Mouse (Mus musculus) neural tube, embryonic 11.5 days (tissue): ENCODE measurements at regions not wholly inside any gene's neighbourhood (a gene's known extent, or its start where the extent isn't known, plus 50 kb on each side); places are given as distances from the start of the nearest gene placed in this dataset.

Experiments
- ATAC-seq: fragments of 200-750 bp; cut with Nextera tagmentation; 2 replicates; pipeline ENCODE4 v1.8.0; 2017; ENCODE audit warnings: moderate number of reproducible peaks, mild to moderate bottlenecking, moderate TSS enrichment, moderate library complexity; ENCODE audit not compliant: insufficient read depth, low FRiP score, low TSS enrichment
- DNase-seq: peaks from one replicate; pipeline ENCODE4 v3.0.0-alpha.2; 2015; ENCODE audit warnings: low spot score
- H3K27ac ChIP-seq: fragments of 300-500 bp; sonication (generic); 2 replicates; pipeline ENCODE4 v1.5.1; 2014; ENCODE audit warnings: low read depth, mild to moderate bottlenecking, low read length
- H3K27me3 ChIP-seq: fragments of 300-500 bp; sonication (generic); 2 replicates; pipeline ENCODE4 v1.6.1; 2014; ENCODE audit warnings: mild to moderate bottlenecking, low read length, mixed read lengths; ENCODE audit not compliant: control insufficient read depth, insufficient read depth
- H3K36me3 ChIP-seq: fragments of 300-500 bp; sonication (generic); 2 replicates; pipeline ENCODE4 v1.6.1; 2014; ENCODE audit warnings: mild to moderate bottlenecking, low read length, moderate library complexity, mixed read lengths; ENCODE audit not compliant: control insufficient read depth, insufficient read depth
- H3K4me1 ChIP-seq: fragments of 300-500 bp; sonication (generic); 2 replicates; pipeline ENCODE4 v1.6.1; 2014; ENCODE audit warnings: low read length, mixed read lengths; ENCODE audit not compliant: control insufficient read depth, insufficient read depth
- H3K4me2 ChIP-seq: fragments of 300-500 bp; sonication (generic); 2 replicates; pipeline ENCODE4 v1.6.1; 2014; ENCODE audit warnings: low read depth, mild to moderate bottlenecking, moderate library complexity
- H3K4me3 ChIP-seq: fragments of 300-500 bp; sonication (generic); 2 replicates; pipeline ENCODE4 v1.5.1; 2014; ENCODE audit warnings: low read depth, low read length
- H3K9ac ChIP-seq: fragments of 300-500 bp; sonication (generic); 2 replicates; pipeline ENCODE4 v1.6.1; 2014; ENCODE audit warnings: mild to moderate bottlenecking, low read length
- H3K9me3 ChIP-seq: fragments of 300-500 bp; sonication (generic); 2 replicates; pipeline ENCODE4 v1.6.1; 2016; ENCODE audit warnings: low read length; ENCODE audit not compliant: control insufficient read depth
- WGBS: fragments of 180-500 bp; shearing (Covaris S2); extraction: QIAGEN DNeasy Blood & Tissue Kit; methylation state at CpG from one replicate; pipeline ENCODE4 v1.1.7; 2014; 5-methylcytosine and 5-hydroxymethylcytosine counted together

DNA sequence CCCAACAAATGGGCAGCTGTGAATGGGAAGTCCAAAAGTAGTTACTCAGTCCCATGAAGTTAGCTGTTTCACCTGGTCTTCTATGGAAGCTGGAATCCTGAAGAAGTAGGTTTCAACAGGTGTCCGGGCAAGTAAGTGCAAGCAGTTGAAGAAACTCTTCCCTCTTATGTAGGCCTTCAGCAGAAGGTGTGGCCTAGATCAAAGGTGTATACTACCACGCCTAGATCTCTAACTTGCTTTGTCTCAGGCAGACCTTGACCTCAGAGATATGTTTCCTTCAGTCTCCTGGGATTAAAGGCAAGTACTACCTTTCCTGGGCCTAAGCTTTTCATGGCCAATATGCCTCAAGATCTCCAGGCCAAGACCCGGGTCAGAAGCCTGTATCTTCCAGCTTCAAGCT, 223.4 kb upstream of the Ednra start:
- H3K9ac ChIP-seq: no peak overlapping the region
- H3K4me3 ChIP-seq: no peak overlapping the region
- H3K4me1 ChIP-seq: no peaks in the 10 kb centered on the region
- ATAC-seq (no peak), DNase-seq (no peak)
- H3K36me3 ChIP-seq: no peaks in the 10 kb centered on the region
- 87% methylated on average over 3 of the region's 3 CpGs for WGBS
- H3K27me3 ChIP-seq: no peaks in the 10 kb centered on the region
- no peak overlapping the region for H3K27ac ChIP-seq
- H3K4me2 ChIP-seq: no peak overlapping the region
- no peaks in the 10 kb centered on the region for H3K9me3 ChIP-seq

DNA sequence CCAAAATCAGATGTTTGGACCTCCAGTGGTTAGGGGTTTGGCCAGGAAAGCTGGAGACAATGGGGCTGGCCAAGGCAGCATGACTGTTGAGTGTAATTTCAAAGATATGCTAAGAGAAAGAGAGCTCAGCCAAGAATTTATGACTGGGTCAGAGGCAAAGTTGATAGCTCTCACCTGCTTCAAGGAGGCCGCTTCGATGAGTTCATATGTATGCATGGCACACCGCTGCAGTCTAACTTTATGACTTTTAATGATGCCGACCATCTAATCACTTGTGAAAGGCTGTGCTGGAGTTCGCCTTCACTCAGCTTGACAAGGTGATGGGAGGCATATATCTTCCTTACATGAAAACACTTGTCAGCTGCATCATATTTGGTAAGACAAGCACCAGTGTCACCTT, 225.4 kb upstream of the Ednra start:
- Histone ChIP-seq H3K4me1 (no peaks in the 10 kb centered on the region), H3K9me3 (no peaks in the 10 kb centered on the region), H3K27ac (no peak overlapping the region), H3K36me3 (no peaks in the 10 kb centered on the region), H3K4me2 (no peak overlapping the region), H3K4me3 (no peak overlapping the region), H3K27me3 (no peaks in the 10 kb centered on the region), H3K9ac (no peak overlapping the region)
- no peak for DNase-seq
- ATAC-seq: no peak
- 84% methylated on average over 5 of the region's 5 CpGs for WGBS

DNA sequence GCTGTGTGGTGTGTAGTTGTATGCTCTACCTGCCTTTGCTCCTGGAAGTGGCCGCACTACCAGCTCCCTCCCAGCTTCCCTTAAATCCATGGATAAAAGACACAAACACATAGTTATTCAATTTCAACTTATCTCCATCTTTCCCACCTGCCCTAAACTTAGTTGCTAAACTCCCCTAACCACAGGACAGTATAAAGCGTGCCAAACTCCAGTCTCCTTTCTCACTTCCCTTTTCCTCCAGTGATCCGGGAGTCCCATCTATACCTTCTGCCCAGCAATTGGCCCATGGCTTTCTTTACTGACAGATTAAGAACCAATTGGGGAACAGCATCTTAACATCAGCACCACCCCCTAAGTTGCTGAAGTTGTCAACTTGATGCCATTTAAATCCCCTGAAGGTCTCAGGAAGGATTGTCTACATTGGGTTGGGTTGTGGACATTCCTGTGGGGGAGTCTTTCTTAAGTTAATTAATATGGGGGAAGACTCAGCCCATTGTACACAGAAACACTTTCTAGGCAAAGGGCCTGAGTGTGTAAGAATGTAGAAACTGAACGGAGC, 234.6 kb upstream of the Ednra start:
- no peak overlapping the region for H3K4me3 ChIP-seq
- DNase-seq (no peak), ATAC-seq (no peak)
- no peaks in the 10 kb centered on the region for H3K36me3 ChIP-seq
- no peaks in the 10 kb centered on the region for H3K27me3 ChIP-seq
- no peak overlapping the region for H3K4me2 ChIP-seq
- WGBS: 82% methylated on average over 4 of the region's 4 CpGs
- H3K9ac ChIP-seq: no peak overlapping the region
- no peaks in the 10 kb centered on the region for H3K4me1 ChIP-seq
- no peaks in the 10 kb centered on the region for H3K9me3 ChIP-seq
- no peak overlapping the region for H3K27ac ChIP-seq

DNA sequence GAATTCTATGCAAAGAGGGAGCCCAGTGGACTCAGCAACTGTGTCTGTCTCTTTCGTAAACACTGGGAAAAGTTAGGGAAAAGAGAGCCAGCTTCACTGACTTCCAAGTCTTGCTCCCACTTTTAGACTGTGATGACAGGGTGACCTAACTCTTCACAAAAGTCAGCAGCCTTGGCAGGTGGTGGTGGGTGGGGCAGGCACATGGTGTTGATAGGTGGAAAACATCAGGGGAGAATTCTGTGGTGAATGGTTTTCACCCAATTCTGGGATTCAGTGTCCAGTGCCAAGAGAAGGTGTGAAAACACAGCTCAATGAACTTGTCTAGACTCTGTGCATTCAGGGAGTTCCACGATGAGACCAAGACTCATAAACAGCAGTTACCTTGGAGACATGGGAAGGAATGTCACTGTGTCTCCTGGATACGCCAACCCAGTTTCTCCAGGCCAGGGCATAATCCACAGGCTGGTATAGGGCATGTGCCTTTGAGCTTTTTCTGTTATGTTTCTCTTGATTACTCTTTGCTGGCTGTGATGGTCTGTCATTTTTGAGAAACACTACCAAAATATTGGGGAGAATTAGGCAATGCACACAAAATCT, 238.9 kb upstream of the Ednra start:
- H3K4me1 ChIP-seq: no peaks in the 10 kb centered on the region
- no peak overlapping the region for H3K4me2 ChIP-seq
- no peak overlapping the region for H3K9ac ChIP-seq
- H3K4me3 ChIP-seq: no peak overlapping the region
- no peaks in the 10 kb centered on the region for H3K9me3 ChIP-seq
- no peak overlapping the region for H3K27ac ChIP-seq
- DNase-seq: no peak
- H3K36me3 ChIP-seq: no peaks in the 10 kb centered on the region
- ATAC-seq: no peak; the same call in 1 of the 2 replicates
- no peaks in the 10 kb centered on the region for H3K27me3 ChIP-seq
- WGBS: 55% methylated on average over 3 of the region's 3 CpGs

DNA sequence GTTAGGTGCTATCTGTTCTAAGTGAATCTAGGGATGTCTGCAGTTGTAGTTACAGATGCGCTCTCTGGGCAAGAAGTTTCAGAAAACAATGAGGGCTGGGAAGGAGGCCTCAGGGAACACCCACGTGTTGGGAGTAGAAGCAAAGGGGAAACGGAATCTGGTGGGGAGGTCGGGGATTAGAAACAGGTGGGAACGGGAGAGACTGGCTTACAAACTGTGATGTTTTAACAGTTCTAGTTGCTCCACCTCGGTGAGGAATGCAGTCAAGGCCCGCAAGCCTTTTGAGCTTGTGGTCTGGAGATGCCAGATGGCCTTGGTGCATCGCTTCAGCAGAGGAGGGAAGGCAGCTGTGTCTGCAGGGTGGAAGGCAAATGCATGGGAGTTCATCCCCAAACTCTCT, 242.7 kb upstream of the Ttc29 start:
- Histone ChIP-seq H3K4me2 (no peak overlapping the region), H3K9me3 (no peaks in the 10 kb centered on the region), H3K27ac (no peak overlapping the region), H3K4me3 (no peak overlapping the region), H3K36me3 (no peaks in the 10 kb centered on the region), H3K4me1 (no peaks in the 10 kb centered on the region), H3K27me3 (no peaks in the 10 kb centered on the region), H3K9ac (no peak overlapping the region)
- ATAC-seq (no peak), DNase-seq (no peak)
- 64% methylated on average over 8 of the region's 8 CpGs for WGBS

DNA sequence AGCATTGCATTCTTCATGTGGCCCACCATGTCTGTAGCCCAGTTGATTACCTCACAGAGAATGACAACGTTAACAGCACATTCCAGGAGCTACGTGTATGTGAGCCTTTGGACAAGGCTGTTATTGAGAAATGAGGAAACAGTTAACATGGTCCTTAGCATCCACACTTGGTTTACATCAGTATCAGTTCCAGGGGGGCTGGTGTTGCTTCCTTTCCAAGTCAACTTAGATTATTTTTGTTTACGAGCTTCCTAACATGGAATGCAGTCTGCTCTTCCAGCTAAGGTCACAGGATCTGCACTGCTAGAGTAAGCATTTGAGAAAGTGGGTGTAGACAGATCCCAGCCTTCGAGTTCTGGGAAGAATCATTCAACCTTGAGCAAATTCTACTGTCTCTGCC, 239.4 kb upstream of the Ttc29 start:
- ATAC-seq: no peak
- WGBS: 82% methylated on average over 4 of the region's 4 CpGs
- Histone ChIP-seq H3K4me1 (no peaks in the 10 kb centered on the region), H3K9ac (no peak overlapping the region), H3K9me3 (no peaks in the 10 kb centered on the region), H3K4me3 (no peak overlapping the region), H3K27ac (no peak overlapping the region), H3K27me3 (no peaks in the 10 kb centered on the region), H3K4me2 (no peak overlapping the region), H3K36me3 (no peaks in the 10 kb centered on the region)
- no peak for DNase-seq

DNA sequence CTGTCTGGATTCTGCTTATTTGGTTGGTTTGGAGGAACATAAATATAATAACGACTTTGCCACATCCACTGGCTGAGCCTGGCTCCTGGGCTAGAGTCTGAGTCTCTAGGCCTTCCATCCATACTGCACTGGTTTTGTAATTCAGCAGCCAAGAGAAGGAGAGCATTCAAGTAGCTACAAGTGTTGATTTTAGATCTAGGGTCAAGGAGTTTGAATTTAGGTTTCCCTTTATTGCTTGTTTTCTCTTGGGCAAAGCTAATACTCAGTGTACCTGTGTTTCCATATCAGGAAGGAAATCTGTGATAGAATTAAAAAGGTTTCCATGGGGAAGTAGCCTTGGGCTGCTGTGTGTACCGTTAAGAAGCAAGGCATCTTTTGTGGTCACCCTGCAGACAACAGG, 234.0 kb upstream of the Ttc29 start:
- Histone ChIP-seq H3K9ac (no peak overlapping the region), H3K4me1 (no peaks in the 10 kb centered on the region), H3K27me3 (no peaks in the 10 kb centered on the region), H3K4me2 (no peak overlapping the region), H3K9me3 (no peaks in the 10 kb centered on the region), H3K27ac (no peak overlapping the region), H3K36me3 (no peaks in the 10 kb centered on the region), H3K4me3 (no peak overlapping the region)
- ATAC-seq: no peak
- no peak for DNase-seq
- WGBS: 84% methylated on average over 2 of the region's 2 CpGs

DNA sequence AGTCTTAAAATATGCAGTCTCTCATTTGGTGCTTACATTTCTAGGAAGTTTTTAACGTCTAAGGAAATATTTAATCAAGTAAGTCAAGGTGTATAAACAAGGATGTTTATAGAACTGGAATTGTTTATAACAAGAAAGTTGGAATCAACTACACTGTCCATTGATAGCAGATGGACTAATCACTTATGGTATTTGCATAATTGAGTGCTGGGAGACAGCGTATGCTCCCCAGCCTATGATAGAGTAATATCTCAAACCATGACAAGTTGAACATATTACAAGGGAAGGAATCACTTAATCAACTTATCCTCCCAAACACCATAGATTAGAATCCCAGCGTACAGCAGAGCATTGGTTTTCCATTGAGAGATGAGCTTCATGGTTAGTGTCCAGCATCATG, 232.4 kb upstream of the Ttc29 start:
- Histone ChIP-seq H3K4me2 (no peak overlapping the region), H3K27me3 (no peaks in the 10 kb centered on the region), H3K4me1 (no peaks in the 10 kb centered on the region), H3K36me3 (no peaks in the 10 kb centered on the region), H3K9me3 (no peaks in the 10 kb centered on the region), H3K4me3 (no peak overlapping the region), H3K9ac (no peak overlapping the region), H3K27ac (no peak overlapping the region)
- no peak for DNase-seq
- WGBS: 89% methylated on average over 3 of the region's 3 CpGs
- ATAC-seq: no peak

DNA sequence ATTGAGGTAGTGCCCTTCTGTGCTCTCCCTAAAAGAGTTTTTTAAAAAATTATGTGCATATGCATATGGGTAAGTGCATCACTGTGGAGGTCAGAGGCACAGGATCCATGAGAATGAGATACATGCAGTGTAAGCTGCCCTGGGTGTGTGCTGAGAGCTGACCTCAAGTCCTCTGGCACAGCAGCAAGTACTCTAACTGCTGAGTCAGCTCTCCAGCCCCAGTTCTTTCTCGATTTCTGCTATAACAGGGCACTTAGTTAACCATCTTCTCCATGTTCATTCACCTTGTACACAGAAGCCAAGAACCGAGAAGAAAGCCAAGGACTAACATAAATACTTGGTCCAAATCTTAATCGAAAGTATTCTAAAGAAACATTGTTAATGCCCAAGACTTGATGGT, 231.1 kb upstream of the Ttc29 start:
- WGBS: 84% methylated on average over 3 of the region's 3 CpGs

More for the DNA sequence above, 231.1 kb upstream of the Ttc29 start:
- Histone ChIP-seq H3K4me2 (no peak overlapping the region), H3K27me3 (no peaks in the 10 kb centered on the region), H3K36me3 (no peaks in the 10 kb centered on the region), H3K9me3 (no peaks in the 10 kb centered on the region), H3K4me1 (no peaks in the 10 kb centered on the region), H3K9ac (no peak overlapping the region), H3K4me3 (no peak overlapping the region), H3K27ac (no peak overlapping the region)
- no peak for DNase-seq
- no peak for ATAC-seq
